Mouse (Mus musculus): ENCODE data around the gene Treh.

Gene Treh

DNA sequence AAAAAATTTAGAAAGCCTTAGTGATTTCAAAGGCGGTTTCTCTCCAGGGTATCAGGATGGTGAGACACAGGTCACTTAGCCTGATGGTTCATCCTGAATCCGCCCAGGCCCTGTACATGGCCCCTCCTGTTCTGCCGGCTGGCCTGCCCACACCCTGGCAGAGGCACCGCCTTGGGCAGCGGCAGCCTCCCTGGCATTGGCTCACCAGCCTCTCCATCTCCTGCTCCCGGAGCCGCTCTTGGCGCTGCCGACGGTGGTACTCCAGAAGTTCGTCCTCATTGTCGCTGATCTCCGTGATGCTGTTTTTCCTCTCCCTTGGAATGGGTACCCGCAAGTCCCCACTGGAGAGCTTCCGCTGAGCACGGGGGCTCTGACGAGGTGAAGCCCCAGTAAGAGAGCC, 42.1 kb downstream of the Treh start:
- DNase-seq (ENCODE audit: extremely low read depth, low read depth, low spot score): no peak

GRCm38 (mm10) chr9:44715705-44716362, 42.8 kb downstream of the Treh start:
- DNase-seq (ENCODE audit: extremely low read depth, low read depth, low spot score): no peak

DNA sequence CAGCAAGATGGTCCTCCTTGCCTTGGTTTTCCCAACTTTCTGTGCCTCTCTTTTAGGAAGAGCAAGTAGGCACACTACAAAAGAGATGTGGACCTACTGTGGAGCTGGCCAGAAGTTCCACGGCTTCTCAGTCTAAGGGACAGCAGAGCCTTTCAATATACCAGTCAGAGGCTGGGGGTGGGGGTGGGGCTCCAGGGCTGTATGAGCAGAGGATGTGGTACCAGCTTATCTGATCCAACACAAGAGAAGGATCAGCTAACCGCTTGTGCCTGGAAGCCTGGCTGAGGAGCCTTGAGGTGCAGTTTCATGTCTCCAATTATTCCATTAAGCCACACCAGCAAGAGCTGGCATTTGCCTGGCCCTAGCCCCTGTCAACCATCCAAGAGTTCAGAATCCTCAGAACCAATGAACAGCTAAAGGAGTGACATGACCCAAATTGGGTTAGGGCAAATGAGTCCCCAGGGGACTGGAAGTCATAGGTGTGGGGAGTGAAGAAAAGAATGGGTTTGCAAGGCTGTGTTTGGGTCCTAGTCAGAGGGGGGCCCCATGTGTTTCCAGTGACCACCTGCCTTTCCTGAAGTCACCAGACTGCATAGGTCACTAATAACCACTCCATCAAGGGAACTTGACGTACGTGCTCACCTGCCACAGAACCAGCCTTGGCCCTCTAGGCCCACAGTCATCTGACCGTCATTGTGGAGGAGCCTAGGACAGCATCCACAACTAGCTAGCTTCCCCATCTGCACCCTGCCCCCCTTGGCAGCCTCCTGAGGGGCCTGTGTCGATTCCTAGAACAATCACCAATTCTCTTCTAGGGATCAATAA, 44.2 kb downstream of the Treh start:
- no peak for DNase-seq (ENCODE audit: extremely low read depth, low read depth, low spot score)

DNA sequence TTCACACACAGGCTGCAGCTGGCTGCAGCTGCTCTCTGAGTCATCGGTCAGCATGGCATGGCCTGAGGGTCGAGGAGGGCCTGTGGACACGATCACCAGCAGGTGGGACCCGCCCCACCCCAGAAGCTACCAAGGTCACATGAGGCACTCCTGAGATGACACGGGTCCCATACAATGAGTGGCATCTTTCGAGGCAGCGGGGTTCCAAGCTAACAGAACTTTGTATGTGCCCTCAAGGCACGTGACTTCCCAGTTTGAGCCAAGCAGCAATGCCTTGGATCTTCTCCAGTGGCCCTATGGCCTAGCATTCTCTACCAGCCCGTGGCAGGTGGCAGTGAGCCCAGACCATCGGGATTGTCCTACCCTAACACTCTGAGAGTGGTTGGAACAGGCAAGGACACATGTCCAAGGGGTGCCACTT, 44.8 kb downstream of the Treh start:
- DNase-seq (ENCODE audit: extremely low read depth, low read depth, low spot score): no peak

- DNase-seq (ENCODE audit: extremely low read depth, low read depth, low spot score): peak; percentile 54
These were observed 46.1 kb downstream of the Treh start for GRCm38 (mm10) chr9:44718937-44719631.

DNA sequence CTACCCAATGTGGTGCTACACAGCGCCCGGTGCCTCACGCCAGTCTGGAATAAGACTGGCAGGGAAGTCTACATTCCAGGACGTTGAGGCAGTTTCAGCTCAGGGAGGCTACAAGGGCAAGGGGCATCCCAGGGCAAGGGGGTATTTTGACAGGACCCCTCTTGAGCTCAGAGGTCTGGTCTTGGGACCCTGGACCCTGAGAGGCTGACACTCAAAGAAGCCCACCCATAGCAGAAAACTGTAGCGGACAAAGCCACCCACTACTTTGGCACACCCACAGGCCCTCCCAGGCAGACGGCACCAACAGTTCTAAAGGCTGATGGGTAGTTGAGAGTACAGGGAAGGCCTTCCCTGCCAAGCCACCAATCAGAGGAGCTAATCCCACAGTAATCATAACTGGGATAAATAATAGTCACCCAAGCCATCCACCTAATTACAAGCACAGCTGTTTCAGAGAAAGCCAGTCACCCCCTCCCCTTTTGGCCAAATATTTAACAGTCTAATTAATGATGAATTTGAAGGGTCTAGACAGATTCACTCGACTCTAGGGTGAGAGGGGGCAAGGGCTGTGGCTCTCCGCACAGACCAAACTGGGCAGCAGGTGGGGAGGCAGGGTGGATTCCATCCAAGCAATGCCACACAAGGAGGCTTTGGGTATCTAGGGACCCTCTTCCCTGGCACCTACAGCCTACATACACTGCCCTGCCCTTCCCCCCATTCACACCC, 46.8 kb downstream of the Treh start:
- no peak for DNase-seq (ENCODE audit: extremely low read depth, low read depth, low spot score)

DNA sequence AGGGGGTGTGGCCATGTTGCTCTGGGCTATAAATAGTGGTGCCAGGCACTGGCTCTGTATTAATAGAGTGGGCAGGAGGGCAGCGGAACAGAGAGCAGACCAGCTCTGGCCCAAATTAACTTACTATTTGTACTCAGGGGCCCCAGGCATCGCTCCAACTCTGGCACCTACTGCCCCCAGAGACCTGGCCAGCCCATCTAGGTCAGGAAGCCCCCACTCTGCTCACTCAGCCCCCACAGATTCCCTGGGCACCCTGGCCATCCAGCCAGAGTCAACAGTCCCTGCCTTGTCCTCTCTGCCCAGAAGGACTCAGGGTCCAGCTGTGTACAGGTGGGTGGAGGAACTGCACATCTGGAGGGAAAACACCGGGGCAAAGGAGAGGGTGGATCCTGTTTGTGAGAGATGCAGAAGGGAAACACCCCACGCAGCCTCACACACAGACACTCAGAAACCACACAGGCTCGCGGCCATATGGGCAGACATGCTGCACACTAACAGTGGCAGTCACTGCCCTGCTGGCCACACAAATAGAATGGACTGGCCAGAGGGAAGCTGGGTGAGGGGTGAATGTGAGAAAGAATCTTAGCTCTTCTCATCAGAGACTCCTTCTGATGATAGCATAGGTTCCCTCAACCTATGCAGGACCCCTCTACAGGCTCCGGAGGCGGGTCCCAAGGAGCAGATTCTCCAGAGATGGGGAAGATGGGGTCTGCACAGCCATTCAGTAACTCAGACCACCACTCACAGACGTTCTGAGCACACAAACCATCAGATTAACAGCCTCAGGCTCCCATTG, 47.5 kb downstream of the Treh start:
- DNase-seq (ENCODE audit: extremely low read depth, low read depth, low spot score): no peak

DNA sequence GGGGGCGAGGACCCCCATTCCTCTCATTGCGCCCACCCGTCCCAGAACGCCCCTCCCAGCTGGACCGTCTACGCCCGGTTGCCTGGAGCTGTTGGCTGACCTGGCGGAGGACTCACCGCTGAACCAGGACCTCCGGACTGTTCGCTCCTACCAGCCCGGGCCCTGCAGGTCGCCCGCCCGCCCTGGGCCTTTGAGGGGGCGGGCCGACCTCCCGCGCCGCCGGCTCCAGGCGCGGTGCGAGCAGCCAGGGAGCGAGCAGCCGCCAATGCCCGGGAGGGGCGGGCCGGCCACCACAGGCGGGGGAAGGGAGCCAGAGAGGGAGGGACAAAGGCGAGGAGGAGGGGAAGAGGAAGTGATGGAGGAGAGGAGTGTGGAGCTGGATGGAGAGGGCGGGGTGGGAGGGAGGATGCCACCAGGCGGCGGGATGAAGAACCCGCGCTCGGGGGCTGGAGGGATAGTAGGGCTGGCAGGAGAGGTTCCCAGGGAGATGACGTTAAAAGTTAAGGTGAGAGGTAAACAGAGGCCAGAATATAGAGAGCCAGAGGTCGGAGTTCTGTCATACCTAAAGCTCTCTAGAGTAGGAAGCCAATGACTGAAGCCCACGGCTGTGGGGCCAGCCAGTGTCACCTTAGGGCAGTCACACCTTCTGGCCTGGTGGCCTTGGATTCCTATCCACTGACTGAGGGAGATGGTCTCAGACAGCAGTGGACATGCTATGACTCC, 48.3 kb downstream of the Treh start:
- no peak for DNase-seq (ENCODE audit: extremely low read depth, low read depth, low spot score)

DNA sequence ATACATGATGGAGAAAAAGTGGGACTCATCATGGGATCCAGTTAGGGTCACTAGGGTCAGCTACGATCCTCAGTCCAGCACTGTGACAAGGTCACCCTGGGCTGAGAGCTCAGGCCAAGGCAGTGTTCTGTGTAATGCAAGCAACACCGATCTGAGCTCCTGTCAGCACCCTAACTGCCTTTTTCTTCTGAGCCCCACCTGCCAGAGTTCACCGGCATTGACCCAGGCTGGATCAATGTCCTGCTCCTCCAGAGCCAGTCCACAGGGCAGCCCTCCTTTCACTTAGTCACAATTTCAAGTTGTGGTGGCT, 48.8 kb downstream of the Treh start:
- DNase-seq (ENCODE audit: extremely low read depth, low read depth, low spot score): no peak

GRCm38 (mm10) chr9:44722575-44722974, 49.5 kb downstream of the Treh start:
- no peak for DNase-seq (ENCODE audit: extremely low read depth, low read depth, low spot score)

GRCm38 (mm10) chr9:44723008-44723407, 50.0 kb downstream of the Treh start:
- DNase-seq (ENCODE audit: extremely low read depth, low read depth, low spot score): no peak

GRCm38 (mm10) chr9:44723521-44724041, 50.5 kb downstream of the Treh start:
- DNase-seq (ENCODE audit: extremely low read depth, low read depth, low spot score): no peak

DNA sequence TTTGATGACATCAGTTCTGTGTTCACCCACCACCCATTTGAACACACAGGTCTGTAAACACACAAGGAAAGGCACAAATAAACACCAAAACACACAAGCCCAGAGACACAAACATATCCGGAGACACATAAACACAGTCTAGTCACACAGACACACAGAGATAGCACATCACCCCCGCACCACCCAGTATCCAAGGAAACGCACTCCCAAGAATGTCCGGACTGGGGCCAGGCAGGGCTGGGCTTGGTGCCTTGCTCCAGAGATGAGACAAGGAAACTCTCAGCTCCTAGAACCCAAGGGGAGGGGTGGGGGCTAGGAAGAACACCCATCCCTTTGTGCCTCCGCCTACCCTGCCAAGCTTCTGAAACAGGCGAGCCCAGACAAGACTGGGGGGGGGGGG, 51.2 kb downstream of the Treh start:
- no peak for DNase-seq (ENCODE audit: extremely low read depth, low read depth, low spot score)

- no peak for DNase-seq (ENCODE audit: extremely low read depth, low read depth, low spot score)
These were observed 51.6 kb downstream of the Treh start for GRCm38 (mm10) chr9:44724665-44725064.

- no peak for DNase-seq (ENCODE audit: extremely low read depth, low read depth, low spot score)
These were observed 53.6 kb downstream of the Treh start for GRCm38 (mm10) chr9:44726431-44727146.

DNA sequence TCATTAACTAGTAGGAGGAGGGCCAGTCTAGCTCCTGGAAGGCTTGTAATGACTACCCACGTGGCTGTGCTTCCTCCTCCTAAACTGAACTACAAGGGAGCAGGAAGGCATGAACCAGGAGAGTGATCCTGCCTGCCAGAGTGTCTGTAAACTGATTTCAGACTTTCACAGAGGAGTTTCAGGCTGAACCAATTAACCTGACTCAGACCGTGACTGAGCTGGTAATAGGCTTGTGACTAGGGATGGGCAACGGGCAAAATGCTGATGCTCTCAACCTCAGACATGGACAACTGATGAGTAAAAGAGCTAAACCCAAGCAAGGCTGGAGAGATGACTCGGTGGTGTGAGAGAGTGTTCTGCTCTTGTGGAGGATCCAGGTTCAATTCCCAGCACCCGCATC, 54.4 kb downstream of the Treh start:
- DNase-seq (ENCODE audit: extremely low read depth, low read depth, low spot score): no peak

- DNase-seq (ENCODE audit: extremely low read depth, low read depth, low spot score): no peak
These were observed 59.1 kb downstream of the Treh start for GRCm38 (mm10) chr9:44732130-44732549.

GRCm38 (mm10) chr9:44732921-44733530, 60.0 kb downstream of the Treh start:
- no peak for DNase-seq (ENCODE audit: extremely low read depth, low read depth, low spot score)

Data from fat pad, adult 2 months (tissue).